Mouse (Mus musculus): ENCODE results near the gene Creb5.

DNA sequence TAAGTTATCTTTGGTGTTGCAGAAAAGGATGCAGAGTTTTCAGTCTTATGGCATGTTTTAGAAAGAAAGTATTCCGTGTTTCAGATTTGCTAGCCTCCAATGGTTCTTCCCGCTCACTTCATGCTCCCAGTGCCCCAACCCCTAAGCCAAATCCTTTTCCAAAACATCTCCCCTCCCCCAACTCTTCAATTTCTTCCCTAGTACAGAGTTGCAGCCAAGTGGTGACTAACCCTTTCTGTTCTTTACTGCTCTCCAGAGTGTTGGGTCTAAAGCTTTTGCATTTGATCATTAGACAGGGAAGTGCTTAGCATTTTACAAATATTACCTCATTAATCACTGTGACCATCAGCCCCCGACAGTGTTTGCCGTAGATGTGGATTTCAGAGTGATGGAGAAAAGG is 142.8 kb downstream of the Creb5 start:
- TF ChIP-seq POLR2A (IDR thresholded peaks at IDR 0.05; ENCODE audit: borderline replicate concordance, extremely low read depth, low read depth, low read length) (no peak), CTCF (IDR thresholded peaks at IDR 0.05; ENCODE audit: insufficient read depth, low read length) (no peak)

All from lung, adult 2 months (tissue).